Mouse (Mus musculus): ENCODE data around the gene Luc7l.

Gene Luc7l

GRCm38 (mm10) chr17:26252539-26253251 is at the start of gene Luc7l:
Luc7l (plus strand) TSS chr17:26252896.
- WGBS = under 1% methylated on average over 42 of the region's 43 CpGs

- WGBS = 2% methylated on average over 30 of the region's 30 CpGs
Measured at GRCm38 (mm10) chr17:26203321-26203811, 49.3 kb upstream of the Luc7l start.

GRCm38 (mm10) chr17:26204766-26205165 is 47.9 kb upstream of the Luc7l start:
- WGBS = 38% methylated on average over 11 of the region's 11 CpGs

- 59% methylated on average over 1 of the region's 1 CpGs for WGBS
Measured at GRCm38 (mm10) chr17:26206392-26206791, 46.3 kb upstream of the Luc7l start.

- WGBS = 78% methylated on average over 12 of the region's 12 CpGs
Measured at GRCm38 (mm10) chr17:26207686-26208085, 45.0 kb upstream of the Luc7l start, which contains the start of gene Arhgdig. Arhgdig (minus strand) TSS chr17:26207786.

- 94% methylated on average over 7 of the region's 7 CpGs for WGBS
Measured at GRCm38 (mm10) chr17:26212241-26212640, 40.5 kb upstream of the Luc7l start.

GRCm38 (mm10) chr17:26212681-26213080 is 40.0 kb upstream of the Luc7l start:
- WGBS = 90% methylated on average over 11 of the region's 11 CpGs

- 76% methylated on average over 2 of the region's 2 CpGs for WGBS
Measured at GRCm38 (mm10) chr17:26221508-26221907, 31.2 kb upstream of the Luc7l start.

- WGBS = 89% methylated on average over 12 of the region's 12 CpGs
Measured at GRCm38 (mm10) chr17:26225150-26225549, 27.5 kb upstream of the Luc7l start.

- 90% methylated on average over 5 of the region's 5 CpGs for WGBS
Measured at GRCm38 (mm10) chr17:26229776-26230175, 22.9 kb upstream of the Luc7l start.

GRCm38 (mm10) chr17:26231156-26231555 is 21.5 kb upstream of the Luc7l start:
- WGBS = 87% methylated on average over 5 of the region's 5 CpGs

GRCm38 (mm10) chr17:26232863-26233262 is 19.8 kb upstream of the Luc7l start:
- 77% methylated on average over 8 of the region's 8 CpGs for WGBS

GRCm38 (mm10) chr17:26234386-26234785 is 18.3 kb upstream of the Luc7l start:
- 82% methylated on average over 8 of the region's 8 CpGs for WGBS

GRCm38 (mm10) chr17:26235077-26235815 is 17.4 kb upstream of the Luc7l start:
- 63% methylated on average over 13 of the region's 13 CpGs for WGBS

- 85% methylated on average over 10 of the region's 10 CpGs for WGBS
Measured at GRCm38 (mm10) chr17:26237667-26238066, 15.0 kb upstream of the Luc7l start.

- WGBS = 61% methylated on average over 2 of the region's 2 CpGs
Measured at GRCm38 (mm10) chr17:26239551-26239950, 13.1 kb upstream of the Luc7l start.

GRCm38 (mm10) chr17:26240120-26240790 is 12.4 kb upstream of the Luc7l start:
- WGBS = 80% methylated on average over 6 of the region's 6 CpGs

- 48% methylated on average over 6 of the region's 6 CpGs for WGBS
Measured at GRCm38 (mm10) chr17:26240990-26241389, 11.7 kb upstream of the Luc7l start.

- under 1% methylated on average over 32 of the region's 32 CpGs for WGBS
Measured at GRCm38 (mm10) chr17:26243471-26244100, 9.1 kb upstream of the Luc7l start.

- WGBS = 3% methylated on average over 33 of the region's 33 CpGs
Measured at GRCm38 (mm10) chr17:26244101-26244841, 8.4 kb upstream of the Luc7l start, which contains the start of gene Fam234a. Fam234a (minus strand) TSS chr17:26244242.

All from cerebral cortex, adult 2 months (tissue).